Mouse (Mus musculus): ENCODE data around the gene Ttc23l. TPM values are rescaled to one million over a fixed set of nuclear protein-coding genes. Genes with fewer than 3 reads are reported as not detected.

Ttc23l gene
- polyA plus RNA-seq, 1 experiment from 2014 or later = not detected

- WGBS = 91% methylated on average over 3 of the region's 3 CpGs
Observed at GRCm38 (mm10) chr15:10464678-10465077, 93.8 kb downstream of the Ttc23l start.

GRCm38 (mm10) chr15:10463555-10463954 is 94.9 kb downstream of the Ttc23l start:
- WGBS = 88% methylated on average over 5 of the region's 5 CpGs

More at GRCm38 (mm10) chr15:10464678-10465077, 93.8 kb downstream of the Ttc23l start:
- Histone ChIP-seq H3K27ac (ENCODE audit: low read length) (no peak overlapping the region), H3K36me3 (ENCODE audit: control insufficient read depth, insufficient read depth, low read length) (0 out of 2 replicates have a peak, but pooled peaks cover 4% of the 10 kb centered on the region), H3K9me3 (ENCODE audit: control insufficient read depth, low read length) (no peaks in the 10 kb centered on the region), H3K4me2 (ENCODE audit: low read depth, low read length) (no peak overlapping the region), H3K27me3 (replicated peaks; ENCODE audit: control insufficient read depth, insufficient read depth, low read length) (no peaks in the 10 kb centered on the region), H3K9ac (ENCODE audit: low read depth, low read length) (no peak overlapping the region), H3K4me3 (ENCODE audit: low read length) (no peak overlapping the region), H3K4me1 (ENCODE audit: control insufficient read depth, insufficient read depth, low read length) (peaks cover 4% of the 10 kb centered on the region; the same call in 1 of the 2 replicates)
- no peak for ATAC-seq

GRCm38 (mm10) chr15:10460986-10461385 is 97.5 kb downstream of the Ttc23l start:
- no peaks in the 10 kb centered on the region for H3K27me3 ChIP-seq (replicated peaks; ENCODE audit: control insufficient read depth, insufficient read depth, low read length)
- ATAC-seq = no peak
- no peak overlapping the region for H3K27ac ChIP-seq (ENCODE audit: low read length)
- no peak overlapping the region for H3K4me2 ChIP-seq (ENCODE audit: low read depth, low read length)
- H3K9ac ChIP-seq (ENCODE audit: low read depth, low read length) = no peak overlapping the region
- H3K9me3 ChIP-seq (ENCODE audit: control insufficient read depth, low read length) = no peaks in the 10 kb centered on the region
- H3K4me3 ChIP-seq (ENCODE audit: low read length) = no peak overlapping the region
- WGBS = 82% methylated on average over 12 of the region's 12 CpGs
- 0 out of 2 replicates have a peak, but pooled peaks cover 4% of the 10 kb centered on the region for H3K36me3 ChIP-seq (ENCODE audit: control insufficient read depth, insufficient read depth, low read length)
- no peaks in the 10 kb centered on the region for H3K4me1 ChIP-seq (ENCODE audit: control insufficient read depth, insufficient read depth, low read length)

More at GRCm38 (mm10) chr15:10463555-10463954, 94.9 kb downstream of the Ttc23l start:
- no peak overlapping the region for H3K4me2 ChIP-seq (ENCODE audit: low read depth, low read length)
- H3K27me3 ChIP-seq (replicated peaks; ENCODE audit: control insufficient read depth, insufficient read depth, low read length) = no peaks in the 10 kb centered on the region
- no peak overlapping the region for H3K27ac ChIP-seq (ENCODE audit: low read length)
- H3K4me1 ChIP-seq (ENCODE audit: control insufficient read depth, insufficient read depth, low read length) = no peaks in the 10 kb centered on the region
- no peak overlapping the region for H3K9ac ChIP-seq (ENCODE audit: low read depth, low read length)
- no peak overlapping the region for H3K4me3 ChIP-seq (ENCODE audit: low read length)
- 0 out of 2 replicates have a peak, but pooled peaks cover 4% of the 10 kb centered on the region for H3K36me3 ChIP-seq (ENCODE audit: control insufficient read depth, insufficient read depth, low read length)
- no peaks in the 10 kb centered on the region for H3K9me3 ChIP-seq (ENCODE audit: control insufficient read depth, low read length)
- no peak for ATAC-seq

Other genes starting within 250 kb of the Ttc23l start
- 0.54 TPM in 1 of 2 replicates, not detected in the other for gene Gm21973, start 233.3 kb downstream of the Ttc23l start, polyA plus RNA-seq (2015; fragmentation: Nextera tagmentation; extraction: Ambion mirVana)
- gene Agxt2, start 200.1 kb downstream of the Ttc23l start, polyA plus RNA-seq (2015; fragmentation: Nextera tagmentation; extraction: Ambion mirVana) = 0.33 and 0.44 TPM in 2 replicates
- gene Dnajc21, start 88.2 kb downstream of the Ttc23l start, polyA plus RNA-seq (2015; fragmentation: Nextera tagmentation; extraction: Ambion mirVana) = 4.7 and 5.0 TPM in 2 replicates
- 86.2 and 95.5 TPM in 2 replicates for gene Brix1, start 72.7 kb downstream of the Ttc23l start, polyA plus RNA-seq (2015; fragmentation: Nextera tagmentation; extraction: Ambion mirVana)
- gene Rad1, start 72.7 kb downstream of the Ttc23l start, polyA plus RNA-seq (2015; fragmentation: Nextera tagmentation; extraction: Ambion mirVana) = 18.5 and 21.9 TPM in 2 replicates
- 11.5 and 11.7 TPM in 2 replicates for gene Rai14, start 156.0 kb upstream of the Ttc23l start, polyA plus RNA-seq (2015; fragmentation: Nextera tagmentation; extraction: Ambion mirVana)

Data from intestine, embryonic 16.5 days (tissue).